Mouse (Mus musculus) stomach, embryonic 16.5 days (tissue): ENCODE data around the gene Mprip. TPM values are rescaled to one million over a fixed set of nuclear protein-coding genes. Genes with fewer than 3 reads are reported as not detected.

Source experiments
- ATAC-seq: fragments of 200-750 bp; cut with Nextera tagmentation; 2 replicates; pipeline ENCODE4 v1.8.0; 2017; ENCODE audit warnings: moderate number of reproducible peaks, moderate TSS enrichment; ENCODE audit not compliant: insufficient read depth, low FRiP score
- H3K27ac ChIP-seq: fragments of 300-500 bp; sonication (generic); 2 replicates; pipeline ENCODE4 v1.5.1; 2014; ENCODE audit warnings: low read length
- H3K27me3 ChIP-seq: fragments of 300-500 bp; sonication (generic); 2 replicates; pipeline ENCODE4 v1.6.1; 2014; ENCODE audit warnings: low read length, control low read depth, mixed read lengths; ENCODE audit not compliant: control insufficient read depth, insufficient read depth
- H3K36me3 ChIP-seq: fragments of 300-500 bp; sonication (generic); 2 replicates; pipeline ENCODE4 v1.6.1; 2014; ENCODE audit warnings: low read length; ENCODE audit not compliant: control insufficient read depth, insufficient read depth
- H3K4me1 ChIP-seq: fragments of 300-500 bp; sonication (generic); 2 replicates; pipeline ENCODE4 v1.6.1; 2014; ENCODE audit warnings: low read length, control low read depth, mixed read lengths; ENCODE audit not compliant: control insufficient read depth, insufficient read depth
- H3K4me2 ChIP-seq: fragments of 300-500 bp; sonication (generic); 2 replicates; pipeline ENCODE4 v1.6.1; 2014; ENCODE audit warnings: low read depth, low read length, mixed read lengths
- H3K4me3 ChIP-seq: fragments of 300-500 bp; sonication (generic); replicated peaks from 2 replicates; pipeline ENCODE4 v1.5.1; 2014; ENCODE audit warnings: mild to moderate bottlenecking, low read length
- H3K9ac ChIP-seq: fragments of 300-500 bp; sonication (generic); 2 replicates; pipeline ENCODE4 v1.6.1; 2014; ENCODE audit warnings: low read length
- H3K9me3 ChIP-seq: fragments of 300-500 bp; sonication (generic); replicated peaks from 2 replicates; pipeline ENCODE4 v1.6.1; 2016; ENCODE audit warnings: low read length, control low read depth; ENCODE audit not compliant: control insufficient read depth
- WGBS: fragments of 180-500 bp; shearing (Covaris S2); extraction: QIAGEN DNeasy Blood & Tissue Kit; methylation state at CpG from one replicate; pipeline ENCODE4 v1.1.7; 2014; 5-methylcytosine and 5-hydroxymethylcytosine counted together
- polyA plus RNA-seq: library from polyadenylated mRNA; unstranded; fragments of >200 nt; fragmentation: Nextera tagmentation; extraction: Ambion mirVana; gene quantifications from 2 replicates; pipeline ENCODE4 v1.2.1, GENCODE M21; 2015

Gene Mprip
- polyA plus RNA-seq, 1 experiment from 2014 or later = 46.7 TPM

DNA sequence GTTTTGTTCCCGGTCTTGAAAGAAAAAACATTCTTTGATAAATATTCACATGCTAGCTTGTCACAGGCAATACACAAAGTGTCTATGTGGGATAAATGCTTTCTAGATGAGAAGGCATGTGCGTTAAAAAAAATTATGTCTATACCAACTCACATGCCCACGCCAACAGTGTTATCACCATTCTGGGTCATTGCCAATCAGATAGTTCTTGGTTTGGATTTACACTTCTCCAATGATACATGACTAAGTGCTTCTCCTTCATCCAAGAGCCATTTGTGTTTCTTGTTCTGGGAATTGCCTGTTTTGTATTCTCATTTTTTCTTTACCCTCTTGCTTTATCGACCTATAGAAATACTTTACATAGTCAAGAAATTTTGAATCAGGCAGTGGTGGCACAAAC, 29.1 kb upstream of the Mprip start:
- Histone ChIP-seq H3K4me1 (peaks cover 14% of the 10 kb centered on the region), H3K4me3 (no peak overlapping the region), H3K4me2 (no peak overlapping the region), H3K27me3 (no peaks in the 10 kb centered on the region), H3K9ac (no peak overlapping the region), H3K27ac (no peak overlapping the region), H3K36me3 (no peaks in the 10 kb centered on the region), H3K9me3 (no peaks in the 10 kb centered on the region)
- WGBS = 83% methylated on average over 4 of the region's 4 CpGs
- ATAC-seq = no peak

DNA sequence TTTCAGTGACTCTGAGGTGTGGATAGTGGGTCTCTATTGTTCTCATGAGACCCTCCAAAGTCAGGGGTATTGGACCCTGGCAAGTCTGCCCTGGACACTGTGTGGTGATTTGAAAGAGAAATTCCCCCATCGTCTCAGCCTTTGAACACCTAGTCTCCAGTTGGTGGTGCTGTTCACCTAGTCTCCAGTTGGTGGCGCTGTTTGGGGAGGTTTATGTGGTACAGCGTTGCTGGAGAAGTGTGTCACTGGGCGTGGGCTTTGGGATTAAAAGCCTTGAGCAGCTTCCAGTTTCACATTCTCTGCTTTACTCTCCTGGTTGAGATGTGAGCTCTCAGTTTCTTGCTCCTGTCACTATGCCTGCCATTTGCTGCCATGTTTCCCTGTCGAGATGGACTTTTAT, 28.1 kb upstream of the Mprip start:
- Histone ChIP-seq H3K9ac (no peak overlapping the region), H3K4me3 (no peak overlapping the region), H3K4me1 (peaks cover 15% of the 10 kb centered on the region), H3K36me3 (no peaks in the 10 kb centered on the region), H3K9me3 (no peaks in the 10 kb centered on the region), H3K4me2 (no peak overlapping the region), H3K27me3 (no peaks in the 10 kb centered on the region), H3K27ac (0 out of 2 replicates have a peak overlapping the region, but pooled peaks have one; percentile 44)
- 27% methylated on average over 5 of the region's 5 CpGs for WGBS
- no peak for ATAC-seq

DNA sequence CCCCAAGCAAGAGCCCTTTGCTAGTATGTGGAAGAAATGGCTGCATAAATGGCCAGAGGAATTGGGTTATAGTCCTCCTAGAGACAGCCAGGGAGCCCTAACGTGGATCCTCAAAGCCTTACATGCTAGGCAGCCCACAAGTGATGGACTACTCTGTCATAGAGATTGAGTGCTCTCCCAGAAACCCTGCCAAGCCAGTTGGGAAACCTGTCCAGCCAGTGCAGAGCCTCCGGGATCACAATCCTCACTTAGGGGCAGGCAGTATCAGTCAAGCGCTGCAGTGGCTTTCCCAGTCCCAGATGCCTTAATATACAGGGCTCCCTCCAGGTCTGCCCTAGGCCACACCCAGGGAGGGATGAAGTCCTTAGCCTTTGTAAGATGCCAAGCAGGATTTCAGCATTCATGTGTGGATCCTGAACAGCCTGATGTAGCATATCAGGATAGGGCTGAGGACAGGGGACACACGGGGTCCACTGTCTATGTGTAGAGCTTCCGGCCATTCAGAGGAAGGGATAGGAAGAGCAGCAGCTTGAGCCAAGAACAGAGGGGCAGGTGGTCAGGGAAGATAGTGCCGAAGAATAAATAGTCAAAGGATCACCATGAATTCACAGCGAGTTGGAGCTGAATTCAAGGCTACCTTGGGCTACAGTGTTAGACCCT, 27.0 kb upstream of the Mprip start:
- H3K36me3 ChIP-seq = no peaks in the 10 kb centered on the region
- no peak overlapping the region for H3K9ac ChIP-seq
- H3K4me1 ChIP-seq = peaks cover 15% of the 10 kb centered on the region
- peak overlapping the region; percentile 74 for H3K27ac ChIP-seq
- H3K4me3 ChIP-seq = no peak overlapping the region
- no peaks in the 10 kb centered on the region for H3K27me3 ChIP-seq
- 67% methylated on average over 7 of the region's 7 CpGs for WGBS
- no peak overlapping the region for H3K4me2 ChIP-seq
- no peaks in the 10 kb centered on the region for H3K9me3 ChIP-seq
- ATAC-seq = peak; percentile 49; the same call in 1 of the 2 replicates

DNA sequence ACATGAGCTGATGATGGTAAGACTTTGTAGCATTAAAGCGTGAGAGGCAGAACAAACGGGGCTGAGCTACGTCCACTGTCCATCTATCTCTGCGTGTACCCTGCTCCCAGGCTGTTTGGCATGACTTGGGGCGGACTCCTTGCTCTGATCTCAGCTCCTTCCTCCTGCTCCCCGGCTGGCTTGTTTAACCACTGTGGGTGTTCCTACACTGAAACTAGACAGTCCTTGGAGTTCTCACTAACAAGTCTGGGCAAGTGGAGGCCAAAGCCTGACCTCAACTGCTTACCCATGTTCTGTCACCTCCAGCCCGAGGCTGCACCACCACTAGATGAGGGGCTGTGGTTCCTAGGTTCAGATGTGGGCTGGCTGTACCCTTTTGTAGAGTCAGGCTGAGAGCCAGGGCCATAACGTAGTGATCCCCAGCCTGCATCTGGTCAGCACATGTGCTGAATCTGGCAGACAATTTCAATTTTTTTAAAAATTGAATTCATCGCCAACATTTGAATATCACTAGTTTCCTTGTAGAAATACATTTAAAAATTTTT, 25.8 kb upstream of the Mprip start:
- 0 out of 2 replicates have a peak overlapping the region, but pooled peaks have one; percentile 8 for H3K9ac ChIP-seq
- H3K4me3 ChIP-seq = no peak overlapping the region
- peak overlapping the region; percentile 74 for H3K27ac ChIP-seq
- 60% methylated on average over 9 of the region's 9 CpGs for WGBS
- no peaks in the 10 kb centered on the region for H3K36me3 ChIP-seq
- ATAC-seq = peak; percentile 37; the same call in 1 of the 2 replicates
- no peaks in the 10 kb centered on the region for H3K9me3 ChIP-seq
- H3K27me3 ChIP-seq = no peaks in the 10 kb centered on the region
- H3K4me1 ChIP-seq = peaks cover 13% of the 10 kb centered on the region
- H3K4me2 ChIP-seq = no peak overlapping the region

DNA sequence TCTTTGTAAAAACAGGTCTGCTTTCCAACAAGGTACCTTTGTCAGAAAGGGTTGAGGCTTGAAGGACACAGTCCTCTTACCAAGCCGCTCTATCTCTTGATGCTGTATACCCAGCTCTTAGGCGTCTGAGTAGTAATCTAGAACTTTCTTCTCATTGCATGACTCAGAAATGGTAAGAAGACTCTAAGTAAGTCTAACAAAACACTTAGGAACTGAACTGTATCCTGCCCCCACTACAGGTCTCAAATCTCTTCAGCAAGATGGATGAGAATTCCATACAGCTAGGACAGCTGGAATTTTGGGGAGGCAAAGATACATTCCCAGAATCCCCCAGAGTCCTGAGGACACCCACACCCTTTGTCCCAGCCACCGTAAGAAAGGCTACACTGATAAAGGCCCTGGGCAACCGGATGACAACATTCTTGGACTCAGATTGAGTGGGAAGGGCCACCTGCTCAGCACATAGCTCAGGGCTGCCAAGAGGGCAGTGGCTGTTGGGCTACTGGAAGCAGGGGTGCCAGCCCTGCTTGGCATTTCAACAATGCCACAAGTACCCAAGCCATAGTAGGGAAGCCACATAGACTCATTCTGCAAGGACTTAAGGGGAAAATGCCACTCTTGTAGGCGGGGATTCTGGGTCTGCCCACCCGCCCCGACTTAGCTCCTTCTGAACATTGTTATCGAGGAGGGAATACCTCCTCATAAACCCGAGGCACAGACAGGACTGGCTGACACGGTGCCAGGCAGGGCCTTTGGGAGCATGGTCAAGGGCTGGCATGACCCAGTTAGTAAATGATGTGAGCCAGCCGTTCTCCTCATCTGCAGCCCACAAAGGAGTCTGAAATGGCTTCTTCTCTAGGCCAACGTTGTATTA, 25.0 kb upstream of the Mprip start:
- WGBS = 69% methylated on average over 12 of the region's 12 CpGs
- H3K4me2 ChIP-seq = no peak overlapping the region
- no peak for ATAC-seq
- no peaks in the 10 kb centered on the region for H3K36me3 ChIP-seq
- peaks cover 13% of the 10 kb centered on the region for H3K4me1 ChIP-seq
- H3K27ac ChIP-seq = peak overlapping the region; percentile 58
- H3K4me3 ChIP-seq = no peak overlapping the region
- no peaks in the 10 kb centered on the region for H3K27me3 ChIP-seq
- no peaks in the 10 kb centered on the region for H3K9me3 ChIP-seq
- H3K9ac ChIP-seq = no peak overlapping the region

DNA sequence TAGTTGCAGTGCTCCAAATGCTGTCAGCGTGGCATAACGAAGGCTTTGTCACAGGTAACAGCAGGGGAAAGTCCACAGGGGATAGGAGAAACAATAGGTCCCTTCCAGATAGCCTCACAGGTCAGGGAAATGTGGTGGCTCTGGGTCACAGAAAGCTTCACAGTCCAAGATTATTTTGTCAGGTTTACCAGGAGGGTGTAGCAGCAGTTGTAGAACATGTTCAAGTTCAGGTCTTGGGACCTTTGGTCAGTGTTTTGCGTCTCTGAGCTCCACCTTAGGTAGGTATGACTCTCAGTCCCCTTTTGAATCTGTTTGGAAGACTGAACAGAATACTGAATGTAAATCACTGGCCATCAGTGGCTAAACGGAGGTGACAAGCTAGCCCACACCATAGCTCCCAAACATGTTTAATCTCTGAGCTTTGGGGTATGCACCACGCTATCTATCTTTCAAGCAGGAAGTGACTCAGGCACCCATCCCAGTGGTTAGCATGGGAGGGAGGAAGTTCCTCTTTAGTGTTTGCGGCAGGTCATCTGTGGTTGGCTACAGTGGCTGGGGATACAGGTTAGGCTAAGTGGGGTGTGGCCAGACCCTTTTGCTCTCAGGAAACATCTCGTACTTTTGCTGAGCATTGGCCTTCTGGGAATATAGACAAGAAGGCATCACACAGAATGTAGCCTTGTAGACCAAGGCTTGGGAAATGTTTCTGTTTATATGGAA, 24.2 kb upstream of the Mprip start:
- Histone ChIP-seq H3K27me3 (no peaks in the 10 kb centered on the region), H3K4me1 (peaks cover 13% of the 10 kb centered on the region), H3K4me2 (no peak overlapping the region), H3K9ac (no peak overlapping the region), H3K4me3 (no peak overlapping the region), H3K36me3 (no peaks in the 10 kb centered on the region), H3K9me3 (no peaks in the 10 kb centered on the region), H3K27ac (peak overlapping the region; percentile 58)
- ATAC-seq = no peak
- WGBS = 63% methylated on average over 7 of the region's 7 CpGs

DNA sequence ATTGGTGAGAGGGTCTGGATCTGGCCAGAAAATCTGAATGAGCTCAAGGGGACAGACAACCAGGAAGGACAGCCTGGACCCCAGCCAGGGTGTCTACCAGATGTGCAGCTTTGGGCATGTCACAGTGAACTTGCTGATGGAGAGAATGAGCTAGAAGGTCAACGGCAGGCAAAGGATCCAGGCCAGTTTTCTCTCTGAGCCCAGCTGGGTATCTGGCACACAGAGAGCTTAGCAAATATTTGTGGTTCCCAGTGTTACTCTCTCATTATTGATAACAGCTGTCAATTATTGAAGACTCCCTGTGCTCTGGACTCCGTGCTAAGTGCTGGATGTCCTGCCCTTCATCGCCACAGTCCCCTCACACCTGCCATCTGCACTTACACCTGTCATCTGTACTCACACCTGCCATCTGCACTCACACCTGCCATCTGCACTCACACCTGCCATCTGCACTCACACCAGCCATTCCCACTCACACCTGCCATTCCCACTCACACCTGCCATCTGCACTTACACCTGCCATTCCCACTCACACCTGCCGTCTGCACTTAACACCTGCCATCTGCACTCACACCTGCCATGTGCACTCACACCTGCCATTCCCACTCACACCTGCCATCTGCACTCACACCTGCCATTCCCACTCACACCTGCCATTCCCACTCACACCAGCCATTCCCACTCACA, 21.0 kb upstream of the Mprip start:
- Histone ChIP-seq H3K27me3 (no peaks in the 10 kb centered on the region), H3K4me1 (peaks cover 14% of the 10 kb centered on the region), H3K4me2 (no peak overlapping the region), H3K9me3 (no peaks in the 10 kb centered on the region), H3K4me3 (no peak overlapping the region), H3K27ac (no peak overlapping the region), H3K36me3 (no peaks in the 10 kb centered on the region), H3K9ac (no peak overlapping the region)
- WGBS = 55% methylated on average over 4 of the region's 4 CpGs
- ATAC-seq = no peak

DNA sequence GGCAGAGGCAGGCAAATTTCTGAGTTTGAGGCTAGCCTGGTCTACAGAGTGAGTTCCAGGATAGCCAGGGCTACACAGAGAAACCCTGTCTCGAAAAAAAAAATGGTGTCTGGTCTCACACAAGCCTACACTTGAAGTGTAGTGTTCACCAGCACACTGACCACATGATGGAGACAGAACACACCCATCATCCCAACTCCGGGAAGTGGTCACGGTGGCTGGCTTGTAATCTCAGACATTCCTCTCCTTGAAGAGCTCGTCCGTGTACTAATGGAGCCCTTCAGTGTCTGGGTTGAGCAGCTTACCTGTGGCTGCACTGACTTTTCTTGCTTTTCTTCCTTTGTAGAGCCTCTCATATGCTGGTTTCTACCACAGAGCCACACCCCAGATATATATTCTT, 19.9 kb upstream of the Mprip start:
- peaks cover 10% of the 10 kb centered on the region; the same call in 1 of the 2 replicates for H3K4me1 ChIP-seq
- H3K27me3 ChIP-seq = no peaks in the 10 kb centered on the region
- no peak overlapping the region for H3K9ac ChIP-seq
- WGBS = 68% methylated on average over 5 of the region's 5 CpGs
- no peak overlapping the region for H3K4me3 ChIP-seq
- ATAC-seq = no peak
- H3K36me3 ChIP-seq = no peaks in the 10 kb centered on the region
- H3K9me3 ChIP-seq = no peaks in the 10 kb centered on the region
- H3K4me2 ChIP-seq = no peak overlapping the region
- H3K27ac ChIP-seq = no peak overlapping the region
